In genomic region chr2:33659288-33659629, GRCm38 (mm10) we compare ENCODE assay signal across 7 mouse cellular contexts. TPM values are rescaled to one million over a fixed set of nuclear protein-coding genes. Genes with fewer than 3 reads are reported as not detected.
DNase-seq lines count a peak whose midpoint lies in the region; ATAC-seq and TF ChIP-seq lines count a peak whose summit lies in the region.

No protein-coding gene starts in this region.

- H3K27me3 ChIP-seq in CH12.LX (replicated peaks), result peaks cover 35% of the 10 kb centered on the region
- no peaks in the 10 kb centered on the region for H3K27me3 ChIP-seq in heart, postnatal 0 days (ENCODE audit: control insufficient read depth, insufficient read depth, low read length)
- H3K27me3 ChIP-seq in limb, embryonic 15.5 days, result no peaks in the 10 kb centered on the region
- H3K27me3 ChIP-seq in neural tube, embryonic 12.5 days (replicated peaks), result no peaks in the 10 kb centered on the region

- no peak overlapping the region for H3K27ac ChIP-seq in CH12.LX (ENCODE audit: insufficient read depth, low read depth)
- H3K27ac ChIP-seq in heart, postnatal 0 days (ENCODE audit: low read depth), result no peak overlapping the region
- H3K27ac ChIP-seq in limb, embryonic 15.5 days, result no peak overlapping the region
- no peak overlapping the region for H3K27ac ChIP-seq in neural tube, embryonic 12.5 days

- peaks cover 2% of the 10 kb centered on the region for H3K9me3 ChIP-seq in CH12.LX (replicated peaks; ENCODE audit: low read length)
- no peaks in the 10 kb centered on the region for H3K9me3 ChIP-seq in heart, postnatal 0 days (replicated peaks; ENCODE audit: control insufficient read depth, low read length)
- no peaks in the 10 kb centered on the region for H3K9me3 ChIP-seq in limb, embryonic 15.5 days
- H3K9me3 ChIP-seq in neural tube, embryonic 12.5 days, result no peaks in the 10 kb centered on the region

- no peaks in the 10 kb centered on the region for H3K4me1 ChIP-seq in CH12.LX (ENCODE audit: control insufficient read depth in 1 of 2, insufficient read depth in 2 of 2)
- no peaks in the 10 kb centered on the region for H3K4me1 ChIP-seq in heart, postnatal 0 days (ENCODE audit: control insufficient read depth, insufficient read depth)
- H3K4me1 ChIP-seq in limb, embryonic 15.5 days, result peaks cover 5% of the 10 kb centered on the region
- peaks cover 5% of the 10 kb centered on the region; the same call in 1 of the 2 replicates for H3K4me1 ChIP-seq in neural tube, embryonic 12.5 days

- no peak for TF ChIP-seq RAD21 in CH12.LX (IDR thresholded peaks at IDR 0.05; ENCODE audit: low read depth, low read length)

- H3K36me3 ChIP-seq in CH12.LX (replicated peaks in 1 of 2; ENCODE audit: control insufficient read depth in 1 of 2, insufficient read depth in 1 of 2, low read length in 1 of 2), result no peaks in the 10 kb centered on the region
- H3K36me3 ChIP-seq in heart, postnatal 0 days (replicated peaks; ENCODE audit: control insufficient read depth, insufficient read depth, low read length), result no peaks in the 10 kb centered on the region
- H3K36me3 ChIP-seq in limb, embryonic 15.5 days, result no peaks in the 10 kb centered on the region
- no peaks in the 10 kb centered on the region for H3K36me3 ChIP-seq in neural tube, embryonic 12.5 days

- TF ChIP-seq POLR2A in CH12.LX (IDR thresholded peaks at IDR 0.05; ENCODE audit: low read depth, low read length), result no peak

- no peak overlapping the region for H3K4me3 ChIP-seq in CH12.LX (replicated peaks in 1 of 3; ENCODE audit: low read depth in 2 of 3, low read length in 2 of 3, poor library complexity in 1 of 3)
- peak overlapping the region; percentile 26 for H3K4me3 ChIP-seq in heart, postnatal 0 days (ENCODE audit: low read depth, low read length)
- H3K4me3 ChIP-seq in limb, embryonic 15.5 days, result 0 out of 2 replicates have a peak overlapping the region, but pooled peaks have one; percentile 20
- H3K4me3 ChIP-seq in neural tube, embryonic 12.5 days, result no peak overlapping the region

- no peak for DNase-seq in CH12.LX (ENCODE audit: extremely low read depth)
- peak; percentile 55 for DNase-seq in adrenal gland, postnatal 25 days
- no peak for DNase-seq in heart, postnatal 0 days (ENCODE audit: low spot score)
- DNase-seq in spleen, postnatal 4 days (ENCODE audit: low spot score in 2 of 2), result no peak
- DNase-seq in layer of hippocampus, postnatal 25 days (ENCODE audit: extremely low spot score in 1 of 2, low spot score in 1 of 2), result no peak

- peak overlapping the region; percentile 5; the same call in 1 of the 2 replicates for H3K4me2 ChIP-seq in CH12.LX (ENCODE audit: insufficient read depth, low read depth, poor library complexity, severe bottlenecking)
- peak overlapping the region; percentile 46 for H3K4me2 ChIP-seq in heart, postnatal 0 days (ENCODE audit: low read depth, low read length)
- peak overlapping the region; percentile 35 for H3K4me2 ChIP-seq in limb, embryonic 15.5 days
- peak overlapping the region; percentile 47 for H3K4me2 ChIP-seq in neural tube, embryonic 12.5 days (replicated peaks)

- H3K79me2 ChIP-seq in CH12.LX (replicated peaks; ENCODE audit: control insufficient read depth, extremely low read depth, insufficient read depth, poor library complexity, severe bottlenecking), result no peaks in the 10 kb centered on the region

- TF ChIP-seq CTCF in CH12.LX (conservative IDR thresholded peaks at IDR 0.05 in 1 of 2, IDR thresholded peaks at IDR 0.05 in 1 of 2; ENCODE audit: low read depth in 2 of 2, low read length in 2 of 2), result no peak
- no peak for TF ChIP-seq CTCF in heart, postnatal 0 days (IDR thresholded peaks at IDR 0.05; ENCODE audit: low read depth)

- no peak for TF ChIP-seq EP300 in CH12.LX (IDR thresholded peaks at IDR 0.05; ENCODE audit: low read length)
- no peak for TF ChIP-seq EP300 in heart, postnatal 0 days (IDR thresholded peaks at IDR 0.05; ENCODE audit: low read depth)

- in situ Hi-C loops in CH12.LX (cut with MboI; ENCODE audit: low pct_ligation_motif_present, low pct_unique_long_range_greater_than_20kb, low sequenced_read_pairs), result no loop called here

- WGBS in heart, postnatal 0 days, result 8% methylated on average over 7 of the region's 7 CpGs
- 6% methylated on average over 7 of the region's 7 CpGs for WGBS in limb, embryonic 15.5 days
- 5% methylated on average over 7 of the region's 7 CpGs for WGBS in neural tube, embryonic 12.5 days

- dilution Hi-C loops in CH12.LX (cut with MboI; ENCODE audit: extremely low pct_ligation_motif_present, extremely low pct_unique_long_range_greater_than_20kb, low sequenced_read_pairs), result no loop called here

- no peak; the same call in 1 of the 2 replicates for ATAC-seq in heart, postnatal 0 days (ENCODE audit: insufficient read depth, low read depth)
- no peak for ATAC-seq in limb, embryonic 15.5 days (ENCODE audit: insufficient number of reproducible peaks, low FRiP score, low TSS enrichment, low read depth)
- no peak for ATAC-seq in neural tube, embryonic 12.5 days (ENCODE audit: low FRiP score, low read depth)

- H3K9ac ChIP-seq in CH12.LX (ENCODE audit: insufficient read depth, low read depth), result no peak overlapping the region
- no peak overlapping the region for H3K9ac ChIP-seq in heart, postnatal 0 days (replicated peaks; ENCODE audit: low read depth, low read length)
- H3K9ac ChIP-seq in limb, embryonic 15.5 days, result no peak overlapping the region
- H3K9ac ChIP-seq in neural tube, embryonic 12.5 days, result no peak overlapping the region

TF ChIP-seq in CH12.LX, 34 proteins besides CTCF, POLR2A, EP300 and RAD21:
- TF ChIP-seq MEF2A (IDR thresholded peaks at IDR 0.05; ENCODE audit: borderline replicate concordance, low read depth, low read length), result no peak
- no peak for TF ChIP-seq E2F4 (IDR thresholded peaks at IDR 0.05; ENCODE audit: insufficient replicate concordance, low read depth, low read length)
TF ChIP-seq in CH12.LX: peak in this region for 0.

RNA-seq across cellular contexts. Expression of gene Lmx1b, which starts 18.9 kb away (rescaled TPM):
- total RNA-seq in CH12.LX (2012; rRNA removed) (not detected in 2 replicates), CH12.LX (2014; rRNA removed) (not detected in 2 replicates)
- polyA plus RNA-seq in CH12.LX (2012; ENCODE audit: insufficient read length, low read depth), result not detected in 2 replicates
- total RNA-seq in adrenal gland, postnatal 25 days (2021), result 0.15 TPM in 1 of 2 replicates, not detected in the other
- total RNA-seq in heart, postnatal 0 days (2014; rRNA removed; ENCODE audit: low replicate concordance), result not detected in 2 replicates
- polyA plus RNA-seq in heart, postnatal 0 days (2015; fragmentation: Nextera tagmentation; extraction: Ambion mirVana), result not detected in 2 replicates
- 2.9 and 4.1 TPM in 2 replicates for polyA plus RNA-seq in limb, embryonic 15.5 days (2015; fragmentation: Nextera tagmentation; extraction: Ambion mirVana)
- polyA plus RNA-seq in neural tube, embryonic 12.5 days (2016; fragmentation: Nextera tagmentation; extraction: Ambion mirVana), result 4.6 and 4.7 TPM in 2 replicates
- total RNA-seq in layer of hippocampus, postnatal 25 days (2021), result under 1 TPM; 0.22 to 0.31 TPM

Comparison
In these comparisons a context has a peak if more than half of its experiments do, and no peak if none do; other contexts are left out.
1. H3K4me3 ChIP-seq: peak in heart, postnatal 0 days (single experiment) and limb, embryonic 15.5 days (single experiment); none in CH12.LX (0 of 3) and neural tube, embryonic 12.5 days (single experiment).
2. Peak in every context shown above with its lines, with median percentiles within 50 percentile points of each other: H3K4me2 ChIP-seq.